Mouse (Mus musculus): ENCODE data around the gene Kcnj4. TPM values are rescaled to one million over a fixed set of nuclear protein-coding genes. Genes with fewer than 3 reads are reported as not detected.

Kcnj4 gene
- polyA plus RNA-seq, 1 experiment from 2014 or later = not detected

- Histone ChIP-seq H3K27ac (no peak overlapping the region), H3K4me3 (no peak overlapping the region), H3K9me3 (no peaks in the 10 kb centered on the region), H3K9ac (no peak overlapping the region), H3K4me1 (peaks cover 48% of the 10 kb centered on the region), H3K36me3 (peaks cover 61% of the 10 kb centered on the region), H3K27me3 (no peaks in the 10 kb centered on the region), H3K4me2 (replicated peaks) (no peak overlapping the region)
- no peak for ATAC-seq (ENCODE audit: insufficient number of reproducible peaks, insufficient read depth, low FRiP score, low TSS enrichment)
- 89% methylated on average over 12 of the region's 12 CpGs for WGBS
These were observed 67.4 kb downstream of the Kcnj4 start for GRCm38 (mm10) chr15:79437541-79438208.

GRCm38 (mm10) chr15:79436481-79436921, 68.5 kb downstream of the Kcnj4 start:
- Histone ChIP-seq H3K4me2 (replicated peaks) (no peak overlapping the region), H3K4me3 (no peak overlapping the region), H3K36me3 (peaks cover 72% of the 10 kb centered on the region), H3K4me1 (peaks cover 41% of the 10 kb centered on the region), H3K9ac (peak overlapping the region; percentile 7; the same call in 1 of the 2 replicates), H3K27ac (no peak overlapping the region), H3K27me3 (no peaks in the 10 kb centered on the region), H3K9me3 (no peaks in the 10 kb centered on the region)
- no peak for ATAC-seq (ENCODE audit: insufficient number of reproducible peaks, insufficient read depth, low FRiP score, low TSS enrichment)
- 61% methylated on average over 7 of the region's 7 CpGs for WGBS

GRCm38 (mm10) chr15:79435191-79435671, 69.8 kb downstream of the Kcnj4 start:
- peaks cover 34% of the 10 kb centered on the region for H3K4me1 ChIP-seq
- no peaks in the 10 kb centered on the region for H3K27me3 ChIP-seq
- no peak overlapping the region for H3K9ac ChIP-seq
- H3K4me2 ChIP-seq (replicated peaks) = no peak overlapping the region
- peaks cover 85% of the 10 kb centered on the region for H3K36me3 ChIP-seq
- H3K9me3 ChIP-seq = no peaks in the 10 kb centered on the region
- 73% methylated on average over 7 of the region's 7 CpGs for WGBS
- H3K27ac ChIP-seq = no peak overlapping the region
- ATAC-seq (ENCODE audit: insufficient number of reproducible peaks, insufficient read depth, low FRiP score, low TSS enrichment) = no peak
- H3K4me3 ChIP-seq = no peak overlapping the region

Small RNA genes lying within 50 kb of the gene (microRNA-seq; reads per million reads assigned to microRNA genes)
- not detected for gene Gm44302

Other genes with a start within 250 kb of the Kcnj4 start
- 10.1 and 10.7 TPM in 2 replicates for gene Baiap2l2, start 219.7 kb downstream of the Kcnj4 start, polyA plus RNA-seq (2016; fragmentation: Nextera tagmentation; extraction: Ambion mirVana)
- gene Pla2g6, start 176.9 kb downstream of the Kcnj4 start, polyA plus RNA-seq (2016; fragmentation: Nextera tagmentation; extraction: Ambion mirVana) = 13.3 and 15.4 TPM in 2 replicates
- gene Maff, start 158.6 kb downstream of the Kcnj4 start, polyA plus RNA-seq (2016; fragmentation: Nextera tagmentation; extraction: Ambion mirVana) = 1.8 and 1.9 TPM in 2 replicates
- gene Tmem184b, start 101.7 kb downstream of the Kcnj4 start, polyA plus RNA-seq (2016; fragmentation: Nextera tagmentation; extraction: Ambion mirVana) = 61.7 and 63.1 TPM in 2 replicates
- gene Csnk1e, start 49.7 kb downstream of the Kcnj4 start, polyA plus RNA-seq (2016; fragmentation: Nextera tagmentation; extraction: Ambion mirVana) = 148 and 160 TPM in 2 replicates
- 41.5 and 42.0 TPM in 2 replicates for gene Kdelr3, start 11.2 kb upstream of the Kcnj4 start, polyA plus RNA-seq (2016; fragmentation: Nextera tagmentation; extraction: Ambion mirVana)
- 72.0 and 73.1 TPM in 2 replicates for gene Ddx17, start 41.5 kb upstream of the Kcnj4 start, polyA plus RNA-seq (2016; fragmentation: Nextera tagmentation; extraction: Ambion mirVana)
- gene Dmc1, start 99.9 kb upstream of the Kcnj4 start, polyA plus RNA-seq (2016; fragmentation: Nextera tagmentation; extraction: Ambion mirVana) = 1.3 and 1.5 TPM in 2 replicates
- 2.6 and 2.9 TPM in 2 replicates for gene Fam227a, start 153.7 kb upstream of the Kcnj4 start, polyA plus RNA-seq (2016; fragmentation: Nextera tagmentation; extraction: Ambion mirVana)
- gene Cby1, start 154.0 kb upstream of the Kcnj4 start, polyA plus RNA-seq (2016; fragmentation: Nextera tagmentation; extraction: Ambion mirVana) = 59.9 and 60.3 TPM in 2 replicates
- 229 and 235 TPM in 2 replicates for gene Tomm22, start 165.6 kb upstream of the Kcnj4 start, polyA plus RNA-seq (2016; fragmentation: Nextera tagmentation; extraction: Ambion mirVana)
- 30.1 and 32.7 TPM in 2 replicates for gene Josd1, start 182.7 kb upstream of the Kcnj4 start, polyA plus RNA-seq (2016; fragmentation: Nextera tagmentation; extraction: Ambion mirVana)
- gene Gtpbp1, start 185.6 kb upstream of the Kcnj4 start, polyA plus RNA-seq (2016; fragmentation: Nextera tagmentation; extraction: Ambion mirVana) = 41.5 and 43.6 TPM in 2 replicates
- gene Sun2, start 237.3 kb upstream of the Kcnj4 start, polyA plus RNA-seq (2016; fragmentation: Nextera tagmentation; extraction: Ambion mirVana) = 6.0 and 6.2 TPM in 2 replicates

Data from embryonic facial prominence, embryonic 12.5 days (tissue).